Mouse (Mus musculus): ENCODE results near the gene Tcf7l2. TPM values are rescaled to one million over a fixed set of nuclear protein-coding genes. Genes with fewer than 3 reads are reported as not detected.

Gene Tcf7l2
- polyA plus RNA-seq (2014; fragmentation: Nextera tagmentation; extraction: Ambion mirVana): 225 and 233 TPM in 2 replicates

DNA sequence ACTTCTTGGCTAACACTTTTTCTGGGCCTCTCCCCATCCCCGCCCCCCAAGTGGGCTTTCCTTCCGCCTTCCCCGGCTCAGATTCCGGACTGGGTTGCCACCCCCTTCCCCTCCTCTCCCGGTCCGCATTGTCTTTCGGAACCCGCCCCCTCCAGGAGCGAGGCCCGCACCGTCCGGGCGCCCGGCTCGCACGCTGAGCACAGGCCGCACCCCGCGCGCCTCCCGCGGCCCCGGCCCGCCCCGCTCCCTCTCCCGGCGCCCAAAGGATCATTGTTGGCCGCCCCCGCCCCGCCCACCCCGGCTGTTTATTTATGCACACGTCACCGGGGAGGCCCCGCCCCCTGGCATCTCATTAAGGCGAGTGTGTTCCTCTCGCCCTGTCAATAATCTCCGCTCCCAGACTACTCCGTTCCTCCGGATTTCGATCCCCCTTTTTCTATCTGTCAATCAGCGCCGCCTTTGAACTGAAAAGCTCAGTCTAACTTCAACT lies at the start of gene Tcf7l2:
Gene Tcf7l2, plus strand, starts transcription at position 382 of the 490 bp plus-strand sequence.
- Histone ChIP-seq H3K4me1 (ENCODE audit: control insufficient read depth, insufficient read depth, low read length) (peaks cover 26% of the 10 kb centered on the region), H3K36me3 (ENCODE audit: control insufficient read depth, insufficient read depth, low read length) (no peaks in the 10 kb centered on the region), H3K27me3 (ENCODE audit: control insufficient read depth, insufficient read depth, low read length) (no peaks in the 10 kb centered on the region), H3K4me3 (ENCODE audit: low read depth, low read length) (peak within 1 kb of the TSS; percentile 75), H3K27ac (replicated peaks; ENCODE audit: low read depth, low read length) (peak within 1 kb of the TSS; percentile 99), H3K9ac (ENCODE audit: low read length) (peak within 1 kb of the TSS; percentile 91), H3K4me2 (ENCODE audit: low read depth, severe bottlenecking) (peak within 1 kb of the TSS; percentile 94), H3K9me3 (ENCODE audit: control insufficient read depth, low read length) (no peaks in the 10 kb centered on the region)
- DNase-seq (ENCODE audit: low spot score) (peak; percentile 93), ATAC-seq (ENCODE audit: insufficient number of reproducible peaks, low FRiP score, low TSS enrichment, low read depth) (peak; percentile 89)
- WGBS: under 1% methylated on average over 42 of the region's 42 CpGs

GRCm38 (mm10) chr19:55694651-55695050 lies 47.0 kb upstream of the Tcf7l2 start:
- Histone ChIP-seq H3K9me3 (ENCODE audit: control insufficient read depth, low read length) (no peaks in the 10 kb centered on the region), H3K27me3 (ENCODE audit: control insufficient read depth, insufficient read depth, low read length) (peaks cover 6% of the 10 kb centered on the region; the same call in 1 of the 2 replicates), H3K4me1 (ENCODE audit: control insufficient read depth, insufficient read depth, low read length) (peaks cover 12% of the 10 kb centered on the region), H3K4me3 (ENCODE audit: low read depth, low read length) (no peak overlapping the region), H3K36me3 (ENCODE audit: control insufficient read depth, insufficient read depth, low read length) (no peaks in the 10 kb centered on the region), H3K9ac (ENCODE audit: low read length) (no peak overlapping the region), H3K4me2 (ENCODE audit: low read depth, severe bottlenecking) (no peak overlapping the region), H3K27ac (replicated peaks; ENCODE audit: low read depth, low read length) (no peak overlapping the region)
- ATAC-seq (ENCODE audit: insufficient number of reproducible peaks, low FRiP score, low TSS enrichment, low read depth) (no peak), DNase-seq (ENCODE audit: low spot score) (no peak)
- WGBS: 11% methylated on average over 13 of the region's 13 CpGs

DNA sequence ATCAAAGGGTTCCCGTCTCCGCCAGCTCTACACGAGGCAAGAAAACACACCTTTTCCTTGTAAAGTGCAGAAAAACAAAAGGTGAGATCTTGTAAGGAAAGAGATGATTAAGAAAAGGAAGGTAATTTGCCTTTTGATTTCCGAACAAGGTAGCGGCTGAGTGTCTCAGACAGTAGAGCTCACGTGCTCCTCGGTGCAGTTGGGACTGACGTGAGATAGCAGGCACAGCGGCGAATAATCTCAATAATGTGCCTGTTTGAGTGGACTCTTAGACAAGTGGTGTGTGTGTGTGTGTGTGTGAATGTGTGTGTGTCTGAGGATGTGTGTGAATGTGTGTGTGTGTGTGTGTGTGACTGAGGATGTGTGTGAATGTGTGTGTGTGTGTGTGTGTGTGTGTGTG lies 46.2 kb upstream of the Tcf7l2 start:
- no peaks in the 10 kb centered on the region for H3K9me3 ChIP-seq (ENCODE audit: control insufficient read depth, low read length)
- peaks cover 6% of the 10 kb centered on the region; the same call in 1 of the 2 replicates for H3K27me3 ChIP-seq (ENCODE audit: control insufficient read depth, insufficient read depth, low read length)
- WGBS: 74% methylated on average over 10 of the region's 10 CpGs
- H3K36me3 ChIP-seq (ENCODE audit: control insufficient read depth, insufficient read depth, low read length): no peaks in the 10 kb centered on the region
- H3K9ac ChIP-seq (ENCODE audit: low read length): no peak overlapping the region
- H3K4me3 ChIP-seq (ENCODE audit: low read depth, low read length): no peak overlapping the region
- no peak for DNase-seq (ENCODE audit: low spot score)
- no peak for ATAC-seq (ENCODE audit: insufficient number of reproducible peaks, low FRiP score, low TSS enrichment, low read depth)
- H3K27ac ChIP-seq (replicated peaks; ENCODE audit: low read depth, low read length): no peak overlapping the region
- H3K4me2 ChIP-seq (ENCODE audit: low read depth, severe bottlenecking): no peak overlapping the region
- H3K4me1 ChIP-seq (ENCODE audit: control insufficient read depth, insufficient read depth, low read length): peaks cover 14% of the 10 kb centered on the region

DNA sequence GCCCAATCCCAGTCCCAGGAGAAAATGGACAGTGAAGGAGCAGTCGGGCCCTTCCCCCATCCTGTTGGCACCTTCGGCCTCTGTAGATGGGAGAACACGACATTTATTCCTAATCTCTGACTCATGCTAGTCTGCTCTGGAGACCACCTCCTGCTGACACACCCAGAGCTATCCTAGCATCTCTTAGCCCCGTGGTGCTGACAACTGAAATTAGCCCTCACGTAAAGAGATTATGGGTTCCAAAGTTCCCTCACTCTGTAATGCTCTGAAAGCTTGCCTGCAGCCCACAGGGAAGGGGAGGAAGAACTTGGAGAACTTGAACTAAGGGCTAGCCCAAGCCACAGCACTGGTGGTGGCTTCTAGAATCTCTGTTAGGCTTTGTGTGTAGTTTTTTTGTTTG lies 42.7 kb upstream of the Tcf7l2 start:
- ATAC-seq (ENCODE audit: insufficient number of reproducible peaks, low FRiP score, low TSS enrichment, low read depth) (no peak), DNase-seq (ENCODE audit: low spot score) (no peak)
- WGBS: 76% methylated on average over 5 of the region's 5 CpGs
- no peak overlapping the region for H3K27ac ChIP-seq (replicated peaks; ENCODE audit: low read depth, low read length)
- no peaks in the 10 kb centered on the region for H3K36me3 ChIP-seq (ENCODE audit: control insufficient read depth, insufficient read depth, low read length)
- H3K9me3 ChIP-seq (ENCODE audit: control insufficient read depth, low read length): no peaks in the 10 kb centered on the region
- no peak overlapping the region for H3K4me2 ChIP-seq (ENCODE audit: low read depth, severe bottlenecking)
- no peak overlapping the region for H3K4me3 ChIP-seq (ENCODE audit: low read depth, low read length)
- H3K4me1 ChIP-seq (ENCODE audit: control insufficient read depth, insufficient read depth, low read length): peaks cover 12% of the 10 kb centered on the region
- peaks cover 2% of the 10 kb centered on the region; the same call in 1 of the 2 replicates for H3K27me3 ChIP-seq (ENCODE audit: control insufficient read depth, insufficient read depth, low read length)
- H3K9ac ChIP-seq (ENCODE audit: low read length): no peak overlapping the region

DNA sequence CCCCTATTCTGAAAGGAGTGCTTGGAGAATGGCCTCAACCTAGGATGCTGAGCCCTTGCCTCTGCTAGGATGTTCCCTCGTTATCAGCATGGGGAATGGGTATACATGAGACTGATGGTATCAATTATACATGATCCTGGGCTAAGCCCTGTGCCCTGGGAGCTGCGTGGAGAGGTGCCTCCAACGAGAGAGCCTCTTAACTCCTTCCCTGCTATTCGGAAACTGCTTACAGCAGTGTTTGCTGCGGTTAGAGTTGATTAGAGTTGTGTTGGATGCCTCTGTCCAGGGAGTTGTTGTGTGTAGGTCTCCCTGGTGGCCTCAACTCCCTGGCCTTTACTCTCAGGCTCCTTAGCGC lies 41.4 kb upstream of the Tcf7l2 start:
- DNase-seq (ENCODE audit: low spot score) (no peak), ATAC-seq (ENCODE audit: insufficient number of reproducible peaks, low FRiP score, low TSS enrichment, low read depth) (no peak)
- no peak overlapping the region for H3K9ac ChIP-seq (ENCODE audit: low read length)
- no peaks in the 10 kb centered on the region for H3K9me3 ChIP-seq (ENCODE audit: control insufficient read depth, low read length)
- peaks cover 6% of the 10 kb centered on the region; the same call in 1 of the 2 replicates for H3K4me1 ChIP-seq (ENCODE audit: control insufficient read depth, insufficient read depth, low read length)
- H3K4me3 ChIP-seq (ENCODE audit: low read depth, low read length): no peak overlapping the region
- H3K27ac ChIP-seq (replicated peaks; ENCODE audit: low read depth, low read length): no peak overlapping the region
- H3K4me2 ChIP-seq (ENCODE audit: low read depth, severe bottlenecking): no peak overlapping the region
- no peaks in the 10 kb centered on the region; the same call in 1 of the 2 replicates for H3K27me3 ChIP-seq (ENCODE audit: control insufficient read depth, insufficient read depth, low read length)
- WGBS: 4% methylated on average over 6 of the region's 6 CpGs
- H3K36me3 ChIP-seq (ENCODE audit: control insufficient read depth, insufficient read depth, low read length): no peaks in the 10 kb centered on the region

GRCm38 (mm10) chr19:55700569-55701282 lies 40.9 kb upstream of the Tcf7l2 start:
- ATAC-seq (ENCODE audit: insufficient number of reproducible peaks, low FRiP score, low TSS enrichment, low read depth) (no peak), DNase-seq (ENCODE audit: low spot score) (no peak)
- H3K9me3 ChIP-seq (ENCODE audit: control insufficient read depth, low read length): no peaks in the 10 kb centered on the region
- H3K27me3 ChIP-seq (ENCODE audit: control insufficient read depth, insufficient read depth, low read length): no peaks in the 10 kb centered on the region; the same call in 1 of the 2 replicates
- no peaks in the 10 kb centered on the region for H3K36me3 ChIP-seq (ENCODE audit: control insufficient read depth, insufficient read depth, low read length)
- no peak overlapping the region for H3K4me2 ChIP-seq (ENCODE audit: low read depth, severe bottlenecking)
- peaks cover 6% of the 10 kb centered on the region; the same call in 1 of the 2 replicates for H3K4me1 ChIP-seq (ENCODE audit: control insufficient read depth, insufficient read depth, low read length)
- no peak overlapping the region for H3K9ac ChIP-seq (ENCODE audit: low read length)
- H3K4me3 ChIP-seq (ENCODE audit: low read depth, low read length): no peak overlapping the region
- no peak overlapping the region for H3K27ac ChIP-seq (replicated peaks; ENCODE audit: low read depth, low read length)
- WGBS: 23% methylated on average over 11 of the region's 11 CpGs

DNA sequence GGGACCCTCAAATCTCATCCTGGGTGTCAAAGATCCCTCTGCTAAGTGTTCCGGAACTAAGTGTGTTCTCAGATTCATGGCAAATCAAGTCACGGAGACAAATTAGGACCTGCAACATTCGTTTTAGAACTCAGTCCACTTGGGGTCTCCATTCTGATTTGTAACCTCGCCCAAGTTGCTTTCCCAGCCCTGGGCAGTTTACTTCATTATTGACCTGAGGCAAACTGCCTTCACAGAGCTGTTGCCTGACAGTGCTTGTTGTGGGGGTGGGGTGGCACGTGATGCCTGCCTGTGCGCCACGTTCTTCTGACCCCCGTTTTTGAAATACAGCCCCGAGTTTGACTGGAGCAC lies 40.4 kb upstream of the Tcf7l2 start:
- H3K9ac ChIP-seq (ENCODE audit: low read length): no peak overlapping the region
- H3K4me2 ChIP-seq (ENCODE audit: low read depth, severe bottlenecking): no peak overlapping the region

DNA sequence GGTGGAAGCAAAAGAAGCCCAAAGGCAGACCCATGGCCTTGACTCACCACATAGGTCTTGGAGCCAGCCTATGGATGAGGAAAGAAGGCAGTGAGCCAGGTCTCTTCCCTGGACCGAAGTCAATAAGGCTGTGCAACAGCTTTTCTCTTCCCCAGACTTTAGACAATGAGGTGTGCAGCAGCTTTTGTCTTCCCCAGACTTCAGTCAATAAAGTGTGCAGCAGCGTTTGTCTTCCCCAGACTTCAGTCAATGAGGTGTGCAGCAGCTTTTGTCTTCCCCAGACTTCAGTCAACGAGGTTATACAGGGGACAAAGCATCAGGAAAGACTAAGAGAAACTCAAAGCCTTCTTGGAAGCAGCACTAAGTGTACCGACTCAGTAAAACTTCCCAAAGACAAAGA lies 39.5 kb upstream of the Tcf7l2 start:
- Histone ChIP-seq H3K4me1 (ENCODE audit: control insufficient read depth, insufficient read depth, low read length) (peaks cover 6% of the 10 kb centered on the region; the same call in 1 of the 2 replicates), H3K36me3 (ENCODE audit: control insufficient read depth, insufficient read depth, low read length) (no peaks in the 10 kb centered on the region), H3K27me3 (ENCODE audit: control insufficient read depth, insufficient read depth, low read length) (no peaks in the 10 kb centered on the region; the same call in 1 of the 2 replicates), H3K4me3 (ENCODE audit: low read depth, low read length) (no peak overlapping the region), H3K9ac (ENCODE audit: low read length) (no peak overlapping the region), H3K9me3 (ENCODE audit: control insufficient read depth, low read length) (no peaks in the 10 kb centered on the region), H3K4me2 (ENCODE audit: low read depth, severe bottlenecking) (no peak overlapping the region), H3K27ac (replicated peaks; ENCODE audit: low read depth, low read length) (no peak overlapping the region)
- ATAC-seq (ENCODE audit: insufficient number of reproducible peaks, low FRiP score, low TSS enrichment, low read depth): no peak
- WGBS: 89% methylated on average over 4 of the region's 4 CpGs
- DNase-seq (ENCODE audit: low spot score): no peak

More for the DNA sequence above, 40.4 kb upstream of the Tcf7l2 start:
- no peak for DNase-seq (ENCODE audit: low spot score)
- H3K9me3 ChIP-seq (ENCODE audit: control insufficient read depth, low read length): no peaks in the 10 kb centered on the region
- ATAC-seq (ENCODE audit: insufficient number of reproducible peaks, low FRiP score, low TSS enrichment, low read depth): no peak
- H3K36me3 ChIP-seq (ENCODE audit: control insufficient read depth, insufficient read depth, low read length): no peaks in the 10 kb centered on the region
- no peak overlapping the region for H3K4me3 ChIP-seq (ENCODE audit: low read depth, low read length)
- peaks cover 6% of the 10 kb centered on the region; the same call in 1 of the 2 replicates for H3K4me1 ChIP-seq (ENCODE audit: control insufficient read depth, insufficient read depth, low read length)
- WGBS: 67% methylated on average over 9 of the region's 9 CpGs
- H3K27me3 ChIP-seq (ENCODE audit: control insufficient read depth, insufficient read depth, low read length): no peaks in the 10 kb centered on the region; the same call in 1 of the 2 replicates
- H3K27ac ChIP-seq (replicated peaks; ENCODE audit: low read depth, low read length): no peak overlapping the region

Data from limb, embryonic 11.5 days (tissue).